Mouse (Mus musculus) lung, embryonic 16.5 days (tissue): ENCODE results near the gene Gpha2. TPM values are rescaled to one million over a fixed set of nuclear protein-coding genes. Genes with fewer than 3 reads are reported as not detected.
A peak's percentile ranks its signal among the peaks of the same experiment; 100 is the strongest.

Source experiments
- ATAC-seq: fragments of 200-750 bp; cut with Nextera tagmentation; 2 replicates; pipeline ENCODE4 v1.8.0; 2017; ENCODE audit warnings: low read depth, mild to moderate bottlenecking, moderate library complexity
- H3K27ac ChIP-seq: fragments of 300-500 bp; sonication (generic); 2 replicates; pipeline ENCODE4 v1.5.1; 2014; ENCODE audit warnings: mild to moderate bottlenecking, control low read depth, low read length
- H3K27me3 ChIP-seq: fragments of 300-500 bp; sonication (generic); 2 replicates; pipeline ENCODE4 v1.6.1; 2014; ENCODE audit warnings: low read depth, low read length, mixed read lengths; ENCODE audit not compliant: control insufficient read depth, insufficient read depth
- H3K36me3 ChIP-seq: fragments of 300-500 bp; sonication (generic); 2 replicates; pipeline ENCODE4 v1.6.1; 2014; ENCODE audit warnings: low read length; ENCODE audit not compliant: control insufficient read depth, insufficient read depth
- H3K4me1 ChIP-seq: fragments of 300-500 bp; sonication (generic); replicated peaks from 2 replicates; pipeline ENCODE4 v1.6.1; 2014; ENCODE audit warnings: low read length, mixed read lengths; ENCODE audit not compliant: control insufficient read depth, insufficient read depth
- H3K4me2 ChIP-seq: fragments of 300-500 bp; sonication (generic); 2 replicates; pipeline ENCODE4 v1.6.1; 2014; ENCODE audit warnings: low read depth, low read length, control low read depth
- H3K4me3 ChIP-seq: fragments of 300-500 bp; sonication (generic); 2 replicates; pipeline ENCODE4 v1.5.1; 2014; ENCODE audit warnings: mild to moderate bottlenecking, low read length, control low read depth
- H3K9ac ChIP-seq: fragments of 300-500 bp; sonication (generic); 2 replicates; pipeline ENCODE4 v1.6.1; 2014; ENCODE audit warnings: low read length, control low read depth
- H3K9me3 ChIP-seq: fragments of 300-500 bp; sonication (generic); 2 replicates; pipeline ENCODE4 v1.6.1; 2016; ENCODE audit warnings: low read length; ENCODE audit not compliant: control insufficient read depth
- WGBS: fragments of 180-500 bp; shearing (Covaris S2); extraction: QIAGEN DNeasy Blood & Tissue Kit; methylation state at CpG from one replicate; pipeline ENCODE4 v1.1.7; 2014; 5-methylcytosine and 5-hydroxymethylcytosine counted together
- microRNA counts: library from miRNA; unstranded; fragments of <30 nt; microRNA quantifications from one replicate; lab custom pipeline; 2016
- microRNA-seq: library from miRNA; unstranded; fragments of <30 nt; microRNA quantifications from one replicate; pipeline ENCODE4, GENCODE M21; 2016
- polyA plus RNA-seq: library from polyadenylated mRNA; unstranded; fragments of >200 nt; fragmentation: Nextera tagmentation; extraction: Ambion mirVana; gene quantifications from 2 replicates; pipeline ENCODE4 v1.2.1, GENCODE M21; 2015

Gpha2 gene
- polyA plus RNA-seq, 1 experiment from 2014 or later: 0.63 TPM

DNA sequence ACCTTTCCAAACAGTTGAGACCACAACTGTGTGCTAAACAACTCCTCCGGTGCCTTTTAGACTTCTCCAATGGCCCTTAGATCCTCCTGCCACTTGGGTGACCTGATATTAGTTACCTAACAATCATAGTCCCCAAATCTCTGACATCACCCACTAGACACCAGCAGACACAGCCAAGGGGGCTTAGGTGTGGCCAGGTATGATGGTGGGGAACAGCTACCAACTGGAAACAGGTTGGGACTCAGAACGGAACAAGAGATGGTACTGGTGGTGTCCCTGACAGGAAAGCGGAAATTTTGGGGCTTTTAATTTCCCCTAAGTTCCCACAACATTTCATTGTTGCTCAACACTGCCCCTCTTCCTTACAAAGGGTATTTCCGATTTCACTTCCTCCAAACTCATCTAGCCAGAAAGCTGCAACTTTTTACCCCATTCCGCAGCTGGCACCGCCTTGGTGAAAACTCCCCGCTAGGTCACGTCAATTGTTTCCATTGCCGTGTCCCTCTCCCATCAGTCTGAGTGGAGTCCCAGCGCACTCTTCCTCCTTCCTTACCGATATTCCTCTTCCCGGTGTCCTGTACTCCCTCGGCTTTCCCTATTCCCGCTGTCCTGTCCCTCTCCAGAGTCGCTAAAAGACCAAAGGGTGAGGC is 49.7 kb downstream of the Gpha2 start:
- Histone ChIP-seq H3K4me2 (peak overlapping the region; percentile 98), H3K4me3 (peak overlapping the region; percentile 84), H3K9me3 (no peaks in the 10 kb centered on the region), H3K27ac (peak overlapping the region; percentile 83), H3K4me1 (peaks cover 30% of the 10 kb centered on the region), H3K9ac (peak overlapping the region; percentile 69), H3K36me3 (0 out of 2 replicates have a peak, but pooled peaks cover 3% of the 10 kb centered on the region), H3K27me3 (no peaks in the 10 kb centered on the region)
- peak; percentile 3; the same call in 1 of the 2 replicates for ATAC-seq
- WGBS: 5% methylated on average over 15 of the region's 15 CpGs

DNA sequence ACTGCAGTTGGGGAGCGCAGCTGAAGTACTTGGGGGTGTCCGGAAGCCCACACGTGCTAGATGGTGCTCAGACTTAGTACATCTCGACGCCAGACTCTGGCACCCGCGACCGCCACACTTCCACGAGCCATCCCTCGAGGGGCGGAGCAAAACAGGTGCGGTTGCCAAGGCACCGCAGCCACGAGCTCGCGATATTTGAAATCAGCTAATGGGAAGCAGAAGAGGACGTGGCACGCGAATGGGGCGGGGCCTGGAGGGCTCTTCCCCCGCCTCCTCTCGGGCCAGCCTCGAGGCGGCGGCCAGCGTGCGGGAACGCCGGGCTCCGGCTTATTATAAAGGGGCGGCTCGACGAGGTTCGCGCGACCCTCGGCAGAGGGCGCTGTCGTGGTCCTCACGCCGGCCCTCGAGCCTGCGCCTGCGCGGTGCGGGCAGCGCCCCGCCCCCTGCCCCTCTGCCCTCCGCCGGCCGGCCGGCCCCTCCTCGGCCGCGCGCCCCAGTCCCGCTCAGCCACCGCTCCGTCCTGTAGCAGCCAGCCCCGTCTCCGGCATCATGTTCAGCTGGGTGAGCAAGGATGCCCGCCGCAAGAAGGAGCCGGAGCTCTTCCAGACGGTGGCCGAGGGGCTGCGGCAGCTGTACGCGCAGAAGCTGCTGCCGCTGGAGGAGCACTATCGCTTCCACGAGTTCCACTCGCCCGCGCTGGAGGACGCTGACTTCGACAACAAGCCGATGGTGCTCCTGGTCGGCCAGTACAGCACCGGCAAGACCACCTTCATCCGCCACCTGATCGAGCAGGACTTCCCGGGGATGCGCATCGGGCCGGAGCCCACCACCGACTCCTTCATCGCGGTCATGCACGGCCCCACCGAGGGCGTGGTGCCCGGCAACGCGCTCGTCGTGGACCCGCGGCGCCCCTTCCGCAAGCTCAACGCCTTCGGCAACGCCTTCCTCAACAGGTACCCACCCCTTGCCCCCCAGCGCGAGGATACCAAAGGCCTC is 50.5 kb downstream of the Gpha2 start, which contains the start of gene Ehd1:
Gene Ehd1 (plus strand): TSS at position 300 of the 996 bp plus-strand sequence.
- Histone ChIP-seq H3K4me2 (peak within 1 kb of the TSS; percentile 98), H3K27me3 (no peaks in the 10 kb centered on the region), H3K9me3 (no peaks in the 10 kb centered on the region), H3K4me1 (peaks cover 30% of the 10 kb centered on the region), H3K36me3 (peaks cover 11% of the 10 kb centered on the region), H3K9ac (peak within 1 kb of the TSS; percentile 77), H3K27ac (peak within 1 kb of the TSS; percentile 97), H3K4me3 (peak within 1 kb of the TSS; percentile 84)
- under 1% methylated on average over 103 of the region's 106 CpGs for WGBS
- ATAC-seq: peak; percentile 96

MicroRNAs within 50 kb of the gene (microRNA counts, 519-probe panel; counts per million panel counts)
- microRNA mmu-miR-192 (lab: Ali Mortazavi, UCI): 2,151 counts per million, percentile 37 among the panel's probes with 10 or more counts

Small RNAs within 50 kb of the gene (microRNA-seq; reads per million reads assigned to microRNA genes)
- gene Mir192 (82.2 reads per million, percentile 49 among the genes with 10 or more reads in this experiment), gene Mir194-2 (47.0 reads per million, percentile 41 among the genes with 10 or more reads in this experiment)

Other genes with a start within 250 kb of the Gpha2 start
- not detected in 2 replicates for gene Slc22a20, start 240.2 kb upstream of the Gpha2 start, polyA plus RNA-seq
- gene Capn1, start 210.5 kb upstream of the Gpha2 start, polyA plus RNA-seq: 12.3 and 12.8 TPM in 2 replicates
- 27.7 and 31.7 TPM in 2 replicates for gene Syvn1, start 179.8 kb upstream of the Gpha2 start, polyA plus RNA-seq
- gene Mrpl49, start 168.6 kb upstream of the Gpha2 start, polyA plus RNA-seq: 72.9 and 74.6 TPM in 2 replicates
- gene Fau, start 168.5 kb upstream of the Gpha2 start, polyA plus RNA-seq: 757 and 774 TPM in 2 replicates
- gene Znhit2, start 165.2 kb upstream of the Gpha2 start, polyA plus RNA-seq: 26.2 and 28.6 TPM in 2 replicates
- gene Tm7sf2, start 158.0 kb upstream of the Gpha2 start, polyA plus RNA-seq: 12.1 and 19.6 TPM in 2 replicates
- gene Vps51, start 149.1 kb upstream of the Gpha2 start, polyA plus RNA-seq: 67.4 and 77.5 TPM in 2 replicates
- gene Tmem262, start 146.3 kb upstream of the Gpha2 start, polyA plus RNA-seq: not detected in 2 replicates
- 1.4 and 1.5 TPM in 2 replicates for gene Gm28374, start 144.1 kb upstream of the Gpha2 start, polyA plus RNA-seq
- gene Zfpl1, start 141.4 kb upstream of the Gpha2 start, polyA plus RNA-seq: 69.1 and 71.8 TPM in 2 replicates
- 40.5 and 42.8 TPM in 2 replicates for gene Cdca5, start 141.4 kb upstream of the Gpha2 start, polyA plus RNA-seq
- gene AC131692.1, start 132.0 kb upstream of the Gpha2 start, polyA plus RNA-seq: not detected in 2 replicates
- 0.29 and 0.94 TPM in 2 replicates for gene Naaladl1, start 120.6 kb upstream of the Gpha2 start, polyA plus RNA-seq
- 32.5 and 36.4 TPM in 2 replicates for gene Sac3d1, start 107.7 kb upstream of the Gpha2 start, polyA plus RNA-seq
- gene Snx15, start 98.1 kb upstream of the Gpha2 start, polyA plus RNA-seq: 33.4 and 35.1 TPM in 2 replicates
- gene Batf2, start 85.4 kb upstream of the Gpha2 start, polyA plus RNA-seq: 0.31 and 0.96 TPM in 2 replicates
- 95.2 and 95.7 TPM in 2 replicates for gene Arl2, start 84.8 kb upstream of the Gpha2 start, polyA plus RNA-seq
- not detected in 2 replicates for gene Majin, start 42.0 kb upstream of the Gpha2 start, polyA plus RNA-seq
- gene Ppp2r5b, start 9.5 kb downstream of the Gpha2 start, polyA plus RNA-seq: 17.8 and 20.2 TPM in 2 replicates
- 10.3 and 12.6 TPM in 2 replicates for gene Atg2a, start 15.3 kb downstream of the Gpha2 start, polyA plus RNA-seq
- 77.9 and 81.6 TPM in 2 replicates for gene Ehd1, start 50.3 kb downstream of the Gpha2 start, polyA plus RNA-seq
- 1.1 and 1.7 TPM in 2 replicates for gene Cdc42bpg, start 80.1 kb downstream of the Gpha2 start, polyA plus RNA-seq
- gene Men1, start 108.6 kb downstream of the Gpha2 start, polyA plus RNA-seq: 70.9 and 76.9 TPM in 2 replicates
- gene Map4k2, start 114.8 kb downstream of the Gpha2 start, polyA plus RNA-seq: 24.8 and 27.6 TPM in 2 replicates
- gene Sf1, start 137.3 kb downstream of the Gpha2 start, polyA plus RNA-seq: 120 and 132 TPM in 2 replicates
- 28.6 and 36.1 TPM in 2 replicates for gene Pygm, start 158.0 kb downstream of the Gpha2 start, polyA plus RNA-seq
- 93.7 and 111 TPM in 2 replicates for gene Rasgrp2, start 173.0 kb downstream of the Gpha2 start, polyA plus RNA-seq
- 0.88 and 1.0 TPM in 2 replicates for gene Nrxn2, start 192.4 kb downstream of the Gpha2 start, polyA plus RNA-seq